Mouse (Mus musculus) G1E (cell line): ENCODE measurements around the gene Ccdc28b.

ENCODE experiments used
- CTCF ChIP-seq: IDR thresholded peaks from 2 replicates; pipeline ENCODE4 v1.5.1; 2012; ENCODE audit warnings: low read depth, low read length, inconsistent platforms, mixed read lengths
- GATA1 ChIP-seq: IDR thresholded peaks from 2 replicates; pipeline ENCODE4 v1.6.1; 2012; ENCODE audit warnings: borderline replicate concordance, low read length, inconsistent platforms, mixed read lengths
- GATA2 ChIP-seq: IDR thresholded peaks from 2 replicates; pipeline ENCODE4 v1.6.1; 2012; ENCODE audit warnings: low read depth, low read length, inconsistent platforms, borderline replicate concordance
- POLR2AphosphoS5 ChIP-seq: IDR thresholded peaks from 2 replicates; pipeline ENCODE4 v1.6.1; 2012; ENCODE audit warnings: low read depth, low read length, inconsistent platforms; ENCODE audit not compliant: insufficient replicate concordance

DNA sequence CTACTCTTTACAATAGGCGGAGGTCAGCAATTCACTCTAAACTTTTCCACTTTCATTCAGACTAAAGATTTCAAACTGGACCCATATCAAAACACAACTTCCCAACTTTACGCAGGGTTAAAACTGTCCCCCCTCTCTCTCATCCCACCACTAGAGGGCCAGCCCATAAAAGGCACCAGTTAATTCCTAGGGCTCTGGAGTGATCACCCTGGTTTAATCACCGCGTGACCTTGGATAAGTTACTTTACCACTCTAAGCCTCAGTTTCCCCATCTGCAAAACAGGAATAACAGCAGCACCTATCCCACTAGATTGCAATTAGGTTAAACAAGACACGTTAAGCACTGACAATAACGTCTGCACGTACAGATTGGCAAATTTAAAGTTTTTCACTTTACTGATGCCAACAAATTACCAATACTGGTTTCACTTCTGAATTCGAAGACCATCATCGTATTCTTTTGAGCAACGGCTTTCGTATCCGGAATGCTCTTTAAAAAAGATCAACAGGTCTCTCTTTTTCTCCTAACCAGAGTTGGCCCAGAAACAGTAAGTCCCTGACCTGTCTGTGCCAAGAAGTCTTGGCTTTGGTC lies 47.8 kb upstream of the Ccdc28b start:
- peak; percentile 75 for TF ChIP-seq CTCF
- no peak for TF ChIP-seq GATA1
- TF ChIP-seq POLR2AphosphoS5 = no peak
- TF ChIP-seq GATA2 = no peak
